Mouse (Mus musculus) liver, adult 2 months (tissue): Measurements from ENCODE around the gene Hspbp1. TPM values are rescaled to one million over a fixed set of nuclear protein-coding genes. Genes with fewer than 3 reads are reported as not detected.

ENCODE experiments used
- DNase-seq: peaks from one replicate; pipeline ENCODE4 v3.0.0-alpha.2; 2011; ENCODE audit warnings: low read depth, low spot score; ENCODE audit errors: extremely low read depth
- H3K27ac ChIP-seq: fragments of 200-500 bp; replicated peaks from 2 replicates; pipeline ENCODE4 v1.5.1; 2012; ENCODE audit warnings: low read depth, mild to moderate bottlenecking, control low read depth, inconsistent platforms, low read length; ENCODE audit not compliant: insufficient read depth
- H3K27me3 ChIP-seq: fragments of 200-500 bp; 2 replicates; pipeline ENCODE4 v1.6.1; 2012; ENCODE audit warnings: mild to moderate bottlenecking, moderate library complexity, low read length, inconsistent platforms; ENCODE audit not compliant: control insufficient read depth, insufficient read depth
- H3K36me3 ChIP-seq: fragments of 200-500 bp; 2 replicates; pipeline ENCODE4 v1.6.1; 2012; ENCODE audit warnings: low read length, inconsistent platforms; ENCODE audit not compliant: control insufficient read depth, insufficient read depth
- H3K4me1 ChIP-seq: fragments of 200-500 bp; 2 replicates; pipeline ENCODE4 v1.6.1; 2011; ENCODE audit warnings: low read length; ENCODE audit not compliant: control insufficient read depth, insufficient read depth
- H3K4me3 ChIP-seq: fragments of 200-500 bp; 2 replicates; pipeline ENCODE4 v1.5.1; 2011; ENCODE audit warnings: low read depth, mild to moderate bottlenecking, control low read depth, low read length, moderate library complexity; ENCODE audit not compliant: insufficient read depth
- H3K79me2 ChIP-seq: fragments of 200-500 bp; 2 replicates; pipeline ENCODE4 v1.6.1; 2012; ENCODE audit warnings: inconsistent platforms, mild to moderate bottlenecking, low read length, moderate library complexity; ENCODE audit not compliant: control insufficient read depth, insufficient read depth
- H3K9ac ChIP-seq: fragments of 200-500 bp; 2 replicates; pipeline ENCODE4 v1.6.1; 2012; ENCODE audit warnings: low read depth, mild to moderate bottlenecking, control low read depth, inconsistent platforms, low read length
- CTCF ChIP-seq: fragments of 200-500 bp; IDR thresholded peaks from 2 replicates; pipeline ENCODE4 v1.5.1; 2011; ENCODE audit warnings: low read depth, low read length, control low read depth
- POLR2A ChIP-seq: fragments of 200-500 bp; IDR thresholded peaks from 2 replicates; pipeline ENCODE4 v1.6.1; 2011; ENCODE audit warnings: low read length, control low read depth; ENCODE audit not compliant: insufficient read depth; ENCODE audit errors: extremely low read depth
- WGBS: fragments of 180-500 bp; shearing (Covaris S2); methylation state at CpG from one replicate; pipeline ENCODE4 v1.1.7; 2018; 5-methylcytosine and 5-hydroxymethylcytosine counted together
- polyA plus RNA-seq: library from polyadenylated mRNA; depleted of rRNA; stranded (reverse); fragments of >200 nt; gene quantifications from 2 replicates; pipeline ENCODE4 v1.2.3, GENCODE M21; 2012
- total RNA-seq: library from RNA; depleted of rRNA; stranded (reverse); fragments of >200 nt; gene quantifications from 2 replicates; pipeline ENCODE4 v1.2.3, GENCODE M21; 2014

Hspbp1 gene
- total and polyA plus RNA-seq, 2 experiments, result 18.2 to 30.6 TPM

DNA sequence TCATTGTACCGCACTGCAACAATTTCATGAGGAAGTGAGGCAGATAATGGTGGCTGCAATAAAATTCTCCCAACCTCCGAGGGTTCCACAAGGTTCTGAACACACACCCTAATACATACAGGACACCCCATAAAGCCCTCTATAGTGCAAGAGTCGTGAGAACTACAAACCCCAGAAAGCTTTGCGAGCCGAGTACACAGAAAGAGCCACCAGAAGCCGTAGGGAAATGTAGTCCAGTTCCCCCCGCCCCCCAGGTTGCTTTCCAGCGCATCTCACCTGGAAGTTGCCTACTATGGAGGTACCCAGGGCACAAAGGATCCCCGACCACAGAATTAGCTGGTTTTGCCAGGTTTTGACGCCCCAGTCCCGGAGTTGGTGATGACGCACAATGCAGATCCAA is 38.6 kb upstream of the Hspbp1 start:
- Histone ChIP-seq H3K27me3 (peaks cover 3% of the 10 kb centered on the region; the same call in 1 of the 2 replicates), H3K36me3 (no peaks in the 10 kb centered on the region), H3K27ac (peak overlapping the region; percentile 40), H3K4me1 (no peaks in the 10 kb centered on the region), H3K79me2 (no peaks in the 10 kb centered on the region), H3K4me3 (peak overlapping the region; percentile 50), H3K9ac (0 out of 2 replicates have a peak overlapping the region, but pooled peaks have one; percentile 51)
- 33% methylated on average over 12 of the region's 12 CpGs for WGBS
- no peak for TF ChIP-seq POLR2A
- TF ChIP-seq CTCF, result no peak
- DNase-seq, result no peak

DNA sequence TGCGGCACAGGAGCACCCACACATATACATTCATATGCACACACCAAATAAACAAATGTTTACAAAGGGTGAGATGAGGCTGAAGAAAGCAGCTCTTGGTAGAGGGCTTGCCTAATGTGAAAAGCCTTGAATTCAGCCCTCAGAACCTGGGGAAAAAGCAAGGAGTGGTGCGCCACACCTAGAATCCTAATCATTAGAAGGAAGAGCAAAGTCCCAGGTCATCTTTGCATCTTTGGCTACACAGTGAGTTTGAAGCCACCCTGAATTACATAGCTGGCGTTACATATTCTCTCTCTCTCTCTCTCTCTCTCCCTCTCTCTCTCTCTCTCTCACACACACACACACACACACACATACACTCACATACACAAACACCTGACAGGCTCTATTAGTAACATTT is 34.4 kb upstream of the Hspbp1 start:
- DNase-seq, result no peak
- TF ChIP-seq CTCF, result no peak
- no peak for TF ChIP-seq POLR2A
- H3K79me2 ChIP-seq, result no peaks in the 10 kb centered on the region
- H3K27me3 ChIP-seq, result peaks cover 3% of the 10 kb centered on the region; the same call in 1 of the 2 replicates
- 94% methylated on average over 3 of the region's 3 CpGs for WGBS
- H3K9ac ChIP-seq, result no peak overlapping the region
- H3K27ac ChIP-seq, result no peak overlapping the region
- no peaks in the 10 kb centered on the region for H3K4me1 ChIP-seq
- H3K36me3 ChIP-seq, result no peaks in the 10 kb centered on the region
- no peak overlapping the region for H3K4me3 ChIP-seq

DNA sequence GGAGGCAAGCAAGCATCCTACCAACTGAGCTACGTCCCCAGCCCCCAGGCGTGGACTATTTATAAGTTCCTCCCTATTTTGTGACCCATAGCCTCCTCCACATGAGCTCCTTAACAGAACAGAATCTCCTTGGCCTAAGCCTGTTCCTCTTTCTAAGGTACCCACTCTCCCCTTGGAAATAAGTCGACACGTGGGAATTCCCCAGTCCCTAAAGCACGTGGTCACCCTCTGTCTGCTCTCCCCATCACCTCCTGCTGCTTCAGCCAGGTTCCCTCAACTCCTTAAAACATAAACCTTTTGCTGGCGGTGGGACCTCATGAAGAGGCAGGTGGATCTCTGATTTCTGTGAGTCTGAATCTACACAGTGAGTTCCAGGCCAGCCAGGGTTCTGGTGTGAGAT is 32.1 kb upstream of the Hspbp1 start:
- no peak for DNase-seq
- no peaks in the 10 kb centered on the region for H3K79me2 ChIP-seq
- no peak overlapping the region for H3K4me3 ChIP-seq
- H3K36me3 ChIP-seq, result no peaks in the 10 kb centered on the region
- no peak overlapping the region for H3K27ac ChIP-seq
- no peak overlapping the region for H3K9ac ChIP-seq
- H3K4me1 ChIP-seq, result no peaks in the 10 kb centered on the region
- no peak for TF ChIP-seq CTCF
- no peak for TF ChIP-seq POLR2A
- WGBS, result 69% methylated on average over 6 of the region's 6 CpGs
- H3K27me3 ChIP-seq, result no peaks in the 10 kb centered on the region

DNA sequence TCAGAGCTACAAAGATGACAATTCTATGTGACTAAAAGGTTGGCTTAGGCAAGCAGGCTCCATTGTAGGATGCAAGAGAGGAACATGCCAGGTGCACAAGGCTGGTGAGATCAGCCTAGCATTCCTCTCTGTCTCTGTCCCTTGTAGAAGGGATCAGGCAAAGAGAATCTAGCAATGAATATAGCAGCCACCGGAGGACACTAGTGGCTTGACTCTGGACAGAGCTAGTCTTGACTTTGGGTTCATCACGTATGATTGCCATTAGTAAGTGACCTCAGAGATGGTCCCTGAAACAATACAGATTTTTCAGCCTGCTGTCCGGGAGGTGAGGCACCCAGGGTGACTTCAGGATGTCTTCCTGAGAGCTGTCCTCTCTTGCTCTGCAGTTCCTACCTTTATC is 27.7 kb upstream of the Hspbp1 start:
- Histone ChIP-seq H3K27ac (no peak overlapping the region), H3K9ac (no peak overlapping the region), H3K36me3 (no peaks in the 10 kb centered on the region), H3K4me3 (no peak overlapping the region), H3K4me1 (no peaks in the 10 kb centered on the region), H3K79me2 (no peaks in the 10 kb centered on the region), H3K27me3 (no peaks in the 10 kb centered on the region)
- 71% methylated on average over 3 of the region's 3 CpGs for WGBS
- DNase-seq, result no peak
- no peak for TF ChIP-seq POLR2A
- no peak for TF ChIP-seq CTCF

DNA sequence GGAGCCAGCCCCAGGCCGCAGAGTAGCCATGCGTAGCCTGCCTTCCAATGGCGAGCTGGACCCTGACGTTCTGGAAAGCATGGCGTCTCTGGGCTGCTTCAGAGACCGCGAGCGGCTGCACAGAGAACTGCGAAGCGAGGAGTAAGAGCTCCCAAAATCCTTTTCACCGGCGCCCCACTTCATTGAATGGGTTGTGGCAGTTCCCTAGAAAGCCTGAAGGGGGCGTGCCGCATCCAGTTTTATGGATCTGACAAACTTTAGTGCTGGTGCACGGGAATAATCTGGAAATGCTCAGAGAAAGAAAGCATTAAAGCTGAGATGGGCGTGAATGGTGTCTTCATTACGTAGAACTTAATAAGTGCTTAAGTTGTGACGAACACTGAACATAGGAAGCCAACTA is 20.2 kb upstream of the Hspbp1 start:
- H3K79me2 ChIP-seq, result no peaks in the 10 kb centered on the region
- peak; percentile 64; the same call in 1 of the 2 replicates for TF ChIP-seq CTCF
- no peak for TF ChIP-seq POLR2A
- peak overlapping the region; percentile 15; the same call in 1 of the 2 replicates for H3K9ac ChIP-seq
- H3K4me3 ChIP-seq, result no peak overlapping the region
- no peaks in the 10 kb centered on the region for H3K4me1 ChIP-seq
- no peaks in the 10 kb centered on the region for H3K27me3 ChIP-seq
- DNase-seq, result no peak
- 48% methylated on average over 18 of the region's 18 CpGs for WGBS
- no peaks in the 10 kb centered on the region for H3K36me3 ChIP-seq
- no peak overlapping the region for H3K27ac ChIP-seq

DNA sequence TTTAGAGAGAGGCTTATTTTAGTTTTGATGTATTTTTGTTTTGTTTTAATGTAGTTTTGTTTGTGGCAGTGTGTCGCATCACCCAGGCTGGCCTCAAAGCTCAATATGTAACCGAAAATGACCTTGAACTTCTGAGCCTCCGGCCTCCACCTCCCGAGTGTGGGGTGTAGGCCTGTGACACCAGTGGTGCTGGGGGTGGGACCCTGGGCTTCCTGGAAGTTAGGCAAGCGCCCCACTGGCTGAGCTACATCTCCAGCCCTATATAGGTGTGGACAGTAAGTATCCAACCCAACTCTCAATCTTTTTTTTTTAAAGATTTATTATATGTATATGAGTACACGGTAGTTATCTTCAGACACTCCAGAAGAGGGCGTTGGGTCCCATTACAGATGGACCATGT is 18.3 kb upstream of the Hspbp1 start:
- H3K9ac ChIP-seq, result no peak overlapping the region
- no peak for DNase-seq
- H3K4me1 ChIP-seq, result no peaks in the 10 kb centered on the region
- TF ChIP-seq CTCF (no peak), POLR2A (no peak)
- WGBS, result 75% methylated on average over 7 of the region's 7 CpGs
- no peak overlapping the region for H3K27ac ChIP-seq
- H3K4me3 ChIP-seq, result no peak overlapping the region
- no peaks in the 10 kb centered on the region for H3K36me3 ChIP-seq
- no peaks in the 10 kb centered on the region for H3K79me2 ChIP-seq
- H3K27me3 ChIP-seq, result no peaks in the 10 kb centered on the region
